Mouse (Mus musculus): ENCODE measurements around the gene Mroh9. TPM values are rescaled to one million over a fixed set of nuclear protein-coding genes. Genes with fewer than 3 reads are reported as not detected.

The Mroh9 gene
- not detected in 2 replicates for polyA plus RNA-seq (2015; fragmentation: Nextera tagmentation; extraction: Ambion mirVana)

- H3K9me3 ChIP-seq (replicated peaks): no peaks in the 10 kb centered on the region
- no peak within 1 kb of the TSS for H3K27ac ChIP-seq
- 78% methylated on average over 2 of the region's 2 CpGs for WGBS
- H3K4me3 ChIP-seq: no peak within 1 kb of the TSS
- no peak within 1 kb of the TSS for H3K9ac ChIP-seq
- no peak for ATAC-seq (replicated peaks; ENCODE audit: insufficient number of reproducible peaks, insufficient read depth, low FRiP score, low read depth)
- no peaks in the 10 kb centered on the region for H3K27me3 ChIP-seq
- no peak within 1 kb of the TSS for H3K4me2 ChIP-seq
- H3K36me3 ChIP-seq: no peaks in the 10 kb centered on the region
- H3K4me1 ChIP-seq (replicated peaks): no peaks in the 10 kb centered on the region; the same call in 1 of the 2 replicates
Observed at GRCm38 (mm10) chr1:163085570-163085969, at the start of gene Mroh9. Gene Mroh9, minus strand, starts transcription at chr1:163085670.

GRCm38 (mm10) chr1:163129976-163130375 lies 44.5 kb upstream of the Mroh9 start:
- 47% methylated on average over 3 of the region's 3 CpGs for WGBS
- Histone ChIP-seq H3K36me3 (no peaks in the 10 kb centered on the region), H3K27ac (no peak overlapping the region), H3K27me3 (no peaks in the 10 kb centered on the region), H3K4me2 (no peak overlapping the region), H3K9ac (no peak overlapping the region), H3K4me3 (no peak overlapping the region), H3K9me3 (replicated peaks) (no peaks in the 10 kb centered on the region), H3K4me1 (replicated peaks) (no peaks in the 10 kb centered on the region)
- no peak for ATAC-seq (replicated peaks; ENCODE audit: insufficient number of reproducible peaks, insufficient read depth, low FRiP score, low read depth)

GRCm38 (mm10) chr1:163129129-163129900 lies 43.8 kb upstream of the Mroh9 start:
- no peak for ATAC-seq (replicated peaks; ENCODE audit: insufficient number of reproducible peaks, insufficient read depth, low FRiP score, low read depth)
- H3K9me3 ChIP-seq (replicated peaks): no peaks in the 10 kb centered on the region
- H3K4me2 ChIP-seq: no peak overlapping the region
- no peaks in the 10 kb centered on the region for H3K4me1 ChIP-seq (replicated peaks)
- no peaks in the 10 kb centered on the region for H3K27me3 ChIP-seq
- H3K36me3 ChIP-seq: no peaks in the 10 kb centered on the region
- no peak overlapping the region for H3K4me3 ChIP-seq
- 75% methylated on average over 9 of the region's 9 CpGs for WGBS
- H3K9ac ChIP-seq: no peak overlapping the region
- no peak overlapping the region for H3K27ac ChIP-seq

- H3K9ac ChIP-seq: no peak overlapping the region
- H3K9me3 ChIP-seq (replicated peaks): no peaks in the 10 kb centered on the region
- H3K4me2 ChIP-seq: no peak overlapping the region
- 56% methylated on average over 7 of the region's 7 CpGs for WGBS
- no peak for ATAC-seq (replicated peaks; ENCODE audit: insufficient number of reproducible peaks, insufficient read depth, low FRiP score, low read depth)
- no peak overlapping the region for H3K27ac ChIP-seq
- no peak overlapping the region for H3K4me3 ChIP-seq
- H3K36me3 ChIP-seq: no peaks in the 10 kb centered on the region
- no peaks in the 10 kb centered on the region for H3K4me1 ChIP-seq (replicated peaks)
- H3K27me3 ChIP-seq: no peaks in the 10 kb centered on the region
Observed at GRCm38 (mm10) chr1:163126175-163126881, 40.9 kb upstream of the Mroh9 start.

GRCm38 (mm10) chr1:163122414-163122813 lies 36.9 kb upstream of the Mroh9 start:
- Histone ChIP-seq H3K4me3 (no peak overlapping the region), H3K4me2 (no peak overlapping the region), H3K9ac (no peak overlapping the region), H3K4me1 (replicated peaks) (no peaks in the 10 kb centered on the region), H3K9me3 (replicated peaks) (no peaks in the 10 kb centered on the region), H3K36me3 (no peaks in the 10 kb centered on the region), H3K27ac (no peak overlapping the region), H3K27me3 (no peaks in the 10 kb centered on the region)
- WGBS: 87% methylated on average over 1 of the region's 1 CpGs
- no peak for ATAC-seq (replicated peaks; ENCODE audit: insufficient number of reproducible peaks, insufficient read depth, low FRiP score, low read depth)

- ATAC-seq (replicated peaks; ENCODE audit: insufficient number of reproducible peaks, insufficient read depth, low FRiP score, low read depth): no peak
- 60% methylated on average over 8 of the region's 8 CpGs for WGBS
- H3K27ac ChIP-seq: no peak overlapping the region
Observed at GRCm38 (mm10) chr1:163113461-163114174, 28.1 kb upstream of the Mroh9 start.

GRCm38 (mm10) chr1:163112482-163113164 lies 27.2 kb upstream of the Mroh9 start:
- no peaks in the 10 kb centered on the region for H3K9me3 ChIP-seq (replicated peaks)
- no peak for ATAC-seq (replicated peaks; ENCODE audit: insufficient number of reproducible peaks, insufficient read depth, low FRiP score, low read depth)
- H3K4me1 ChIP-seq (replicated peaks): no peaks in the 10 kb centered on the region
- no peak overlapping the region for H3K4me2 ChIP-seq
- H3K4me3 ChIP-seq: no peak overlapping the region
- no peaks in the 10 kb centered on the region for H3K36me3 ChIP-seq
- whole genome bisulfite sequencing: 77% methylated on average over 4 of the region's 4 CpGs
- H3K27ac ChIP-seq: no peak overlapping the region
- H3K9ac ChIP-seq: no peak overlapping the region
- H3K27me3 ChIP-seq: no peaks in the 10 kb centered on the region

More at GRCm38 (mm10) chr1:163113461-163114174, 28.1 kb upstream of the Mroh9 start:
- H3K9ac ChIP-seq: no peak overlapping the region
- no peak overlapping the region for H3K4me3 ChIP-seq
- H3K4me2 ChIP-seq: no peak overlapping the region
- no peaks in the 10 kb centered on the region for H3K4me1 ChIP-seq (replicated peaks)
- no peaks in the 10 kb centered on the region for H3K36me3 ChIP-seq
- no peaks in the 10 kb centered on the region for H3K27me3 ChIP-seq
- H3K9me3 ChIP-seq (replicated peaks): no peaks in the 10 kb centered on the region

GRCm38 (mm10) chr1:163104960-163105359 lies 19.5 kb upstream of the Mroh9 start:
- WGBS: 35% methylated on average over 1 of the region's 1 CpGs
- Histone ChIP-seq H3K27ac (no peak overlapping the region), H3K36me3 (no peaks in the 10 kb centered on the region), H3K4me1 (replicated peaks) (no peaks in the 10 kb centered on the region), H3K27me3 (no peaks in the 10 kb centered on the region), H3K4me2 (no peak overlapping the region), H3K9ac (no peak overlapping the region), H3K9me3 (replicated peaks) (no peaks in the 10 kb centered on the region), H3K4me3 (no peak overlapping the region)
- ATAC-seq (replicated peaks; ENCODE audit: insufficient number of reproducible peaks, insufficient read depth, low FRiP score, low read depth): no peak

GRCm38 (mm10) chr1:163091438-163092155 lies 6.1 kb upstream of the Mroh9 start:
- no peak for ATAC-seq (replicated peaks; ENCODE audit: insufficient number of reproducible peaks, insufficient read depth, low FRiP score, low read depth)

GRCm38 (mm10) chr1:163070502-163070901 lies 15.0 kb downstream of the Mroh9 start:
- no peak overlapping the region for H3K27ac ChIP-seq
- no peaks in the 10 kb centered on the region for H3K9me3 ChIP-seq (replicated peaks)
- no peak for ATAC-seq (replicated peaks; ENCODE audit: insufficient number of reproducible peaks, insufficient read depth, low FRiP score, low read depth)
- H3K4me3 ChIP-seq: no peak overlapping the region
- no peak overlapping the region for H3K4me2 ChIP-seq
- no peaks in the 10 kb centered on the region for H3K36me3 ChIP-seq
- no peak overlapping the region for H3K9ac ChIP-seq
- H3K4me1 ChIP-seq (replicated peaks): no peaks in the 10 kb centered on the region
- 6% methylated on average over 1 of the region's 1 CpGs for WGBS
- no peaks in the 10 kb centered on the region for H3K27me3 ChIP-seq

More at GRCm38 (mm10) chr1:163091438-163092155, 6.1 kb upstream of the Mroh9 start:
- H3K9me3 ChIP-seq (replicated peaks): no peaks in the 10 kb centered on the region
- 46% methylated on average over 10 of the region's 10 CpGs for WGBS
- no peak overlapping the region for H3K9ac ChIP-seq
- no peaks in the 10 kb centered on the region for H3K27me3 ChIP-seq
- no peak overlapping the region for H3K27ac ChIP-seq
- H3K4me1 ChIP-seq (replicated peaks): no peaks in the 10 kb centered on the region; the same call in 1 of the 2 replicates
- no peak overlapping the region for H3K4me2 ChIP-seq
- H3K4me3 ChIP-seq: no peak overlapping the region
- H3K36me3 ChIP-seq: no peaks in the 10 kb centered on the region

Measured in heart, embryonic 15.5 days (tissue).